Mouse (Mus musculus) CD4-positive helper T cell, adult 2 months (primary cell): Measurements from ENCODE around the gene Slc25a36.

Experiments used
- DNase-seq: peaks from one replicate; pipeline ENCODE4 v3.0.0-alpha.2; 2012; ENCODE audit warnings: low read depth, missing footprints, low spot score

The Slc25a36 gene

DNA sequence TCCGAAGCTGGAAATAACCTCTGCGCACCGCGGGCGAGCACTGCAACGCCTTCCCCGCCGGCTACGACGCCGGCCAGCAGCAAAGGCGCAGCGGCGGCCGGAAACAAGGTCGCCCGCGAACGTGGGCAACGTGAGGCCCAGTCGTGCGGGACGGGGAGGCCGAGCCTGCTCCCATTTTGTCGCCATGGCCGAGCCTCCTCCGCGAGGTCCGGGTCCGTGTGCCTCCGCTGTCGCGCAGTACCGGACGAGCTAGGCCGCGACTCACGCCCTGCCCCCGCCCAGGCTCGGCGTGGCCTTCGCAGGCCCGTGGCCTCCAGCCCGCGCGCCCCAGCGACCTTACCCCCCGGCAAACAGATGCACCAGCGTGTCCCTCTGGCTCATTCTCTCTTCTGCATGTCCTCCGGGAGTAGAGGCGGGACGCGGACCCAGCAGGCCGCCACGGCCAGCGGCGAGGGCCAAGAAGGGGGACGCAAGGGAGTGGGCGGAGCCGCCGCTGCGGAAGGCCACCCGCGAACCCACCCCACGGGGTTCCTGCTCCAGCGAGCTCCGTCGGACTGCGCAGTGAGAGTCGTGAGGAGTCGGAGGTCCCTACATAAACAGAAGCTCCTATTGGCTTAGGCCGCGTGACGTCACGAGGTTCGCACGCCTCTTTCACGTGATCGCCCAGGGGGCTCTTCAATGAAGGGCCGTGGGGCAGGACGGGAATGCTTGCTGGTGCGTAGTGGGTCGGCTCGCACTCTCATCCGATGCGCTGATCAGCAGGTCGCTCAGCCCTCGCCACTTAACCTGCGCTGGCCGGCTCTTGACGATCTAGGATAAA, at the start of gene Slc25a36:
Gene Slc25a36 (minus strand): TSS at position 587 of the 820 bp plus-strand sequence.
- DNase-seq, result peak; percentile 96

DNA sequence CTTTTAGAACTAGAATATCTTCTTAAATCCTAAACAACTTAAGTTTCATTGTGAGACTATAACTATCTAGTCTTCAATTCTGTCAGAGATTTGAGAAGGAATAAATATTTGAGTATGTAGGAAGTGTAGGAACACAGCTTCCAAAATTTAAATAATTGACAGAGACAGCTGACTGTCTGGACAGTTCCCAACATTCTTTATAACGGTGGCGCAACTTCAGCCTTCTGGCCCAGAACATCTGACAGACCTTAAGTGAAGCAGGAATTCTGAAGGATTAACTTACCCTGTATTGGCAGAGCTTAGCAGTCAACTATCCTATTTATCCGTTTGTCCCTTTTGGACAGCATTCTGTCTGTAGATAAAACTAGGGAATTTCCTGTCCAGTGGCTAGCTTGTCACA, 47.5 kb upstream of the Slc25a36 start:
- DNase-seq, result no peak

DNA sequence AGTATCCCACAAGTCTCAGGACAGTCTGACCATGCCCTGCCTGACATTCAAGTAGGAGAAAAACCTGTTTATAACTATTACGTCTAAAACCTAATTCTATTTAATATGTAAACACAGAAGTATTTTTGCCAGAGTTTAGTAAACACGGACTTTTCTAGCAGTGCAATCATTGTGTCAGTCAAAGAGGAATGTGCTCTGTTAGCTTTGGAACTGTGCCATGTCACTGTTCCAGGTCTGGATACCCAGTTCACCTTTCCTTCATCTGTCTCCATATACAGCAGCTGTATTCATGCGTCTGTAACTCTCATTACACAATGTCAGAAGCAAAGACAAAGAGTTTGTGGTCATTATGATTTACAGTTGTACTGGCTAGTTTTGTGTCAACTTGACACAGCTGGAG, 45.0 kb upstream of the Slc25a36 start:
- no peak for DNase-seq

DNA sequence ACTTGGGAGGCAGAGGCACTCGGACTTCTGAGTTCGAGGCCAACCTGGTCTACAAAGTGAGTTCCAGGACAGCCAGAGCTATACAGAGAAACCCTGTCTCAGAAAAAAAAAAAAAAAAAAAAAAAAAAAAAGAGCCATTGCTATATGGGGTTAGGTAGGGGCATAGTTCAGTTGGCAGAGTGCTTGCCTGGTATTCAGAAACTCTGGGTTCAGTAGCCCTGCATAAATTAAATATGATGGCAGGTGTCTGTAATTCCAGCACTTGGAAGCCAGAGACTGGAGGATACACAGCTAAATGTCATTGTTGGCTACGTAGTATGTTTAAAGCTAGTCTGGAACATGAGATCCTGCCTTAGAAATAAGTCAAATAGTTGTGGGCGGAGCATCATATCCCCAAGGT, 44.0 kb upstream of the Slc25a36 start:
- no peak for DNase-seq

GRCm38 (mm10) chr9:97153006-97153405, 42.0 kb upstream of the Slc25a36 start:
- DNase-seq, result no peak

DNA sequence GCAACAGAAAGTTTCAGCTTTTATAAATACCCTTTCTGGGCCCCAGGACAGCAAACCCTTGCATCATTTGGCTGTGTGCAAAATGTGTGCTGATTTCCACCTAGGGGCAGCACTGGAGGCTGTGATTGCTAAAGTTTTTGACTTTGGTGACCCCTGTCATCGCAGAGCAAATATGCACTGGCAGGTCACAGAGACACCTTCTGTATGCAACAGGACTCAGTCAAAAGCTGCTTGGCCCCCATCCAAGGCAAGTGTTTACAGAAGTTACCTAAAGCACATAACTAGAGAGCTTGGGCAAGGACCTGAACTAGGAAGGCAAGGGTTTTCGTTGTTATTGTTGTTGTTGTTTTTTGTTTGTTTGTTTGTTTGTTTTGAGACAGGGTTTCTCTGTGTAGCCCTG, 36.3 kb upstream of the Slc25a36 start:
- no peak for DNase-seq

GRCm38 (mm10) chr9:97145351-97145750, 34.4 kb upstream of the Slc25a36 start:
- DNase-seq, result no peak

GRCm38 (mm10) chr9:97143416-97143815, 32.5 kb upstream of the Slc25a36 start:
- DNase-seq, result no peak

DNA sequence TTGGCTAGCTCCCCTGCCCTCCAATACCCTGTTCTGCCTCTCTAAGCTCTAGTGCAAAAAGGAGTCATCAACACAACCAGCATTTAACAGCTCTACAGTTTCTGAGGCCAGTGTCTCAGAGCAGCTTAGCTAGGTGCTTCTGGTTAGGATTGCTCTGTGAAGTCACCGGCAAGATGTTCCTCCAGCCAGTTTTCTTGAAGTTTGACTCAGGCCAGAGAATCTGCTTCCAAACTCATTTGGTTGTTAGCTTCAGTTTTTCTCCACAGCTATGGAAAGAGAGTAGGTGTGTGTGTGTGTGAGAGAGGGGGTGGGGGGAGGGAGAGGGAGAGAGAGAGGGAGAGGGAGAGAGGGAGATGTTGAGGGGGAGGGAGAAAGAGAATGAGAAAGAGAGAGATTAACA, 31.6 kb upstream of the Slc25a36 start:
- no peak for DNase-seq

DNA sequence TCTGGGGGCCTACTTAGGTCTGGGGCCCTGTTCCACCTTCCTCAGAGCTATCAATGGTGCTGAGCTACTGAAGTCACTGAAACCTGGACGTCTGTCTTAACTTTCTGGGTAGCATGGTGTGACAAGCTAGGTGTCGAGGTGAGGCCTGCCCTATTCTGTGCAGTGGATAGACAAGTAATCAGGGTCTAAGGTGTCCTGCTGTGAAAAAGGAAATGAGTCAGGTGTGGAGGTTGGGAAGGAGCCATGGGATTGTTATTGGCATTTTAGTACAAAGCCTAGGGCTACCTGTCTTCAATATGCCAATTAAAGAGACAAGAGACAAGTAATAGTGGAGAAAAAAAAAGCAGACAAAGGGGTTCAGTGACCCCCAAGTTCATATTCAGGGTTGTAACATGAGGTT, 30.8 kb upstream of the Slc25a36 start:
- no peak for DNase-seq

GRCm38 (mm10) chr9:97140145-97140932, 29.4 kb upstream of the Slc25a36 start:
- DNase-seq, result no peak

DNA sequence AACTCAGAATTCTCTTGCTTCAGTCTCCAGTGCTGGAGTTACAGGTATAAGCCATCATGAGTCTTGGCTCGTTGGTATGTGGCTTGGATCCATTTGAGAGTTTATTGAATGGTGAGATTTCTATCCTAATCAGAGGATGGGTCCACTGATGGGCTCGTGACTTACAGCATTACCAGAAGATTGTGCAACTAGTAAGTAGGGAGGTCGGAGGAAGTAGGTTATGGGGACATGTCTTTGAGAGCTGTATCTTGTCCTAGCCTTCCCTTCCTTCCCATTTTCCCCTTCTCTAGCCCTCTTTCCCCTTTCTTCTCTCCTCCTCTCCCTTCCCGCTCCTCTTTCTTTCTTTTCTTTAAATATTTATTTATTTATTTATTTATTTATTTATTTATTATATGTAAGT, 26.7 kb upstream of the Slc25a36 start:
- no peak for DNase-seq

GRCm38 (mm10) chr9:97137116-97137515, 26.2 kb upstream of the Slc25a36 start:
- no peak for DNase-seq

- no peak for DNase-seq
These were observed 24.9 kb upstream of the Slc25a36 start for GRCm38 (mm10) chr9:97135866-97136265.

- DNase-seq, result no peak
These were observed 22.2 kb upstream of the Slc25a36 start for GRCm38 (mm10) chr9:97133178-97133577.

GRCm38 (mm10) chr9:97130001-97130400, 19.0 kb upstream of the Slc25a36 start:
- no peak for DNase-seq

DNA sequence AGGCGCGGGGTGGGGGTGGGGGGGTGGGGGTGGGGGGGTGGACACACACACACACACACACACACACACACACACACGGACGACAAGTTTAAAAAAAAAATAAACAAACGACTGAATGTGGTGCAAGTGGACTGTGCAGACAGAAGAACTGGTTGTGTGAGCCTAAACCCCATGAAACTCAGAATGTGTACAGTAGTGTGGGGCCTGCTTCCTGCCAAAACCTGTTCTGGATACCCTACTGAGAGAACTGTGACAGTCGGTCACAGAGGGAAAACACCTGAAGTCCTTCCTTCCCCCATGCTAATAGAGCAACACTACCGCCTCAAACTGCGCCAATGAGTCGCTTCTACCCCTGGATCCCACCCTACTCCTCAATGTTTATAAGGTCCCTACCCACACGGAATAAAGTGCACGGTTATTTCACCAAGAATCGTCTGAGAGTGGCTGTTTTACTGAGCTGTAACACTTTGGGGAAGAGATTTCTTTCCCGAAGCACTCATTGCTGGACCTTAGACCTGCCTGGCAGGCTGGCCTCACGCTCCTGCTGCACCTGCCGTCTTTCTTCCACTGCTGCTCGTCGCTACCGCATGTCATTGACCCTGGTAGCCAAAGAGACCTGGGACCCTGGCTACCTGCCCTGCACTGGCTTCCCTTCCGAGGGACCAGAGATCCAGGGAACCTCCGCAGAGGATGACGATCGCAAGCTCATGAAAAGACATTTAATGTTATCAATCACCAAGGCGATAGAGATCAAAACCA, 13.2 kb upstream of the Slc25a36 start:
- no peak for DNase-seq

- no peak for DNase-seq
These were observed 10.5 kb upstream of the Slc25a36 start for GRCm38 (mm10) chr9:97121432-97121831.

- DNase-seq, result no peak
These were observed 3.3 kb upstream of the Slc25a36 start for GRCm38 (mm10) chr9:97114271-97114670.

GRCm38 (mm10) chr9:97113555-97113929, 2.6 kb upstream of the Slc25a36 start:
- no peak for DNase-seq

- no peak for DNase-seq
These were observed 2.0 kb upstream of the Slc25a36 start for GRCm38 (mm10) chr9:97112797-97113554.
